Mouse (Mus musculus) embryo, embryonic 11.5 days (tissue): Measurements from ENCODE around the gene Entpd2.

ENCODE experiments used
- DNase-seq: peaks from one replicate; pipeline ENCODE4 v3.0.0-alpha.2; 2012; ENCODE audit warnings: low read depth, low spot score

Entpd2 gene

DNA sequence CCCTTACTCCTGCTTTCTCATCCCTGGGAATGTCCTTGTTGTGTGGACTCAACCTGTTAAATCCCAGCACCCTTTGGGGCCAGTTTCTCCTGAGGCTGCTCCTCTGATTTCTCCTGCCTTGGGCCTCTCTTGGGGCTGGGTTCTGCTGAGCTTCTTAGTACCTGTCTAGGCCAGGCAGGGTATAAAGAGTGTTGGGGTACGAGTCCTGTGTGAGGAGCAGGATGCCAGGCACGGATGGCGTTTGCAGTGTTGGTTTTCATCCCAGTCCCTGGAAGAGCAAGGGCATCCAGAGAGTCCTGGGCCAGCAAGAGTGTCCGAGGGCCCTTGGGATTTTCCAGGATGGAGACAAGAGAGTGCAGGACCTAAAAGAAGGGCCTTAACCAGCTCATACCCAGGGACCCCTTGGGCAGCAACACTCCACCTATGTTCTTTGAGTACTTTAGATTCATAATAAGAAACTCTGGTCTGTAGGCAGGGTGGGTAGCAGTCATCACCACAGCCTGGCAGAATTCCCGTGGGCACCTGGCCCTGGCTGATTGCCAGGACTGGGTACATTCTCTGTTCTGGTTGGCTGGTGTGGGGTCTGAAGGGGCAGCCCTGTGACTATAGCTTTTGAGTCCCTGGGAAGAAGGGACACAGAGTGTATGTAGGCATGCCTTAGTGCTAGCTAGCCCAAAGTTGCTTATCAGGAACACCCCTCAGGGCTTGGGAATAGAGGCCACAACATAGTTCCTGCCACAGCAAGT is 33.9 kb downstream of the Entpd2 start:
- DNase-seq: no peak

DNA sequence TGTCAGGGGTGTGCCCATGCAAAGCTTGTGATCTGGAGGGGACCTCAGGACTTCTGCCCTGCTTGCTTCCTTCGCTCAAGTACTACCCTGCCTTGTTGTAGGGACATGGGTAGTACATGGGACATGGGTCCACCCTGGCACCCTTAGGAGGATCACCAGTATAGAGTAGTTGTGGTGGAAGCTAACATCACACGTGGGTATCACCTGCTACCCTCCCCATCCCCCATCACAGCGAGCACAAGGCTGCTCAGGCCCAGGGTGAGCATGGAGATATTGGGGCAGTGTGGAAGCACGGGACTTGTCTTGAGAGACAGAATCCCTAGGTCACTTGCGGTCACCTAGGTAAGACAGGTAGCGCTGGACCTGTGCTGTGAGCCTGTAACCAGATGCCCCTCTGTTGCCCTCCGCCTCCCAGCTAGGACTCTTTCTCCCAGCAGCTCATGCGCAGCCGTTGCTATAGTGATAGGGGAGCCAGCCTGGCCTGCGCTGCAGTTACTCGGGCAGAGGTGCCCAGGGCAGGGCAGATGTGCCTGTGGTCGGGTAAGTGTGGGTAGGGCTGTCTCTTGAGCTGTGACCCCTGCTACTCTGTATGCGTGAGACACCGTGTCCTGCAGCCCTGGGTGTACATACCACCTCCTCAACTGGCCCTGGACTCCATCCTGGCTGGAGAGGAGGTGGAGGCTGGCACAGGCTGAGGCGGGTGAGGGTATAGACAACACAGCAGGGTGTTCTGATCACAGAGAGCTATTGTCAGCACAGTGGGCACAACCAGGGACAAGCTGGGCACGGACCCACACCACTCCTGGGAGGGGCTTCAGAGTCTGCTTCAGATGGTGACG is 34.9 kb downstream of the Entpd2 start:
- DNase-seq: no peak

- no peak for DNase-seq
Measured at GRCm38 (mm10) chr2:25431308-25431855, 35.7 kb downstream of the Entpd2 start.

DNA sequence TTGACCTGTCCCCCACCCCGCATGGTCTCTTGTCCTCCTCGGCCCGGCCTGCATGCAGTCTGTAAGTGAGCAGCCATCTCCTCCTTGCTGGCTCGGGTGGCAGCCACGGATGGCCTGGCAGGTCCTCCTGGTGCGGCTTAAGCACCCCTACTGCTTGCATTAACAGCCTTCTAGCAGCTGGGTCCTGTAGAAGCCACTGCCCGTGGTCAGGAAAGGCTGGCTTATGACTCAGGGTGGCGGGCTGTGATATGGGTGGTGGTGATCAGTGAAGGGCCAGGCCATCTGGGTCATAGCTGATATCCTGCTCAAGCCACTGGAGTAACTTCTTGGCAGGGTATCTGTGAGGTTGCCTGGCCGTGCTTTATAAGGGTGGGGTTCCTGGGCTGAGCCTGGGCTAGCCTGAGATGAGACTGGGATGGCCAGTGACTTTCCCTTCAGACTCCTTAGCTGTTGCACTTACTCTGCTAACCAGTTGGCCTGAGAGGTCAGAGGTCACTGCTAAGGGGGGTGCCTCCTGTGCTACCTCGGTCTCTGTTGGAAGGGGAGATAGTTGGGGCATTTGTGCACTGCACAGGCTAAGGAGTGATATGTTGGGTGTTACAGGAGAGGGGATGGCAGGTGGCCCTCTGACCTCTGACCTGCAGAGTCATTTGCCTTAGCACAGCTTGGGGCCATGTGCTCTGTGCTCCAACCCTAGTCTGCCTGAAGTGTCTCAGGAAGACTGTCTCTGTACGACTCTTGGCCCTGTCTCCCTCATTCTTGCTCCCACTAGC is 36.8 kb downstream of the Entpd2 start:
- DNase-seq: no peak

DNA sequence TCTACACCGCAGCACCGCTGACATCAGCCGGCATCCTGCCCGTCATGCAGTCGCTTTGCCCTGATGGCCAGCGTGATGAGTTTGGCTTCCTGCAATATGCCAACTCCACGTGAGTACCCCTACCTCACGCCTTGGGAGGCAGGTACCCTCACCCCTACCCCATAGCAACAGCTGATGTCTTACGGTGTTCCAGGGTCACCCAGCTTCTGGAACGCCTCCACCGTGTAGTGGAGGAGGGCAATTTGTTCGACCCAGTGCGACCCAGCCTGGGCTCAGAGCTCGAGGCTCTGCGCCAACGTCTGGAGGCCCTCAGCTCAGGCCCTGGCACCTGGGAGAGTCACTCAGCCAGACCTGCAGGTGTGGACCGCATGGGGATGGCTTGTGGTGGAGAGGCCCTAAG is 37.4 kb downstream of the Entpd2 start:
- no peak for DNase-seq

- no peak for DNase-seq
Measured at GRCm38 (mm10) chr2:25434292-25434691, 38.6 kb downstream of the Entpd2 start.

- no peak for DNase-seq
Measured at GRCm38 (mm10) chr2:25436286-25436820, 40.7 kb downstream of the Entpd2 start.

DNA sequence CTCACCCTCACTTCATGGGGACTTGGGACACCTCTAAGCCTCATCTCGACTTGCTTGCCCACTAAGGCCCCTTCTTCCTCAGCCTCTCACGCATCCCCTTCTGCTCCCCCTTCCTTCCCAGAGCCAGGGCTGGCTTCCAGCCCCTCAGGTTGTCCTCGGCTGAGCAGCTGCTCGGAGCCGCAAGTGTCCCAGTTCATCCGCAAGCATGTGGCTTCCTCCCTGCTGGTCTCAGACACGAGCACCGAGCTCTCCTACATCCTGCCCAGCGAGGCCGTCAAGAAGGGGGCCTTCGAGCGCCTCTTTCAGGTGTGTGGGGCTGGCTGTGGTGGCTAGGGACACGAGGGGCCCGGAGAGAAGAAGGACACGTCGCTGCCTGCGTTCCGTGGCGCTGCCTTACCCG is 45.4 kb downstream of the Entpd2 start:
- DNase-seq: no peak

DNA sequence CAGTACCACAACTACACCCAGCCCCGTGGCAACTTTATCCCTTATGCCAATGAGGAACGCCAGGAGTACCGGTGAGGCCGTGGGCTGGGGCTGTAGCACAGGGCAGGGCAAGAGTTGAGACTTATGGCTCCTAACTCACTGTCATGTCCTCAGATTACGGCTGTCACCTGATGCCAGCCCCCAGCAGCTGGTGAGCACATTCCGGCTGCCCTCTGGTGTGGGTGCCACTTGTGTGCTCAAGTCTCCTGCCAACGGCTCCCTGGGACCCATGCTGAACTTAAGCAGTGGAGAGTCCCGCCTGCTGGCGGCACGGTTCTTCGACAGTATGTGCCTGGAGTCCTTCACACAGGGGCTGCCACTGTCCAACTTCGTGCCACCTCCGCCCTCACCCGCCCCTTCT is 47.0 kb downstream of the Entpd2 start:
- no peak for DNase-seq
